18 mouse cellular contexts compared by ENCODE assay signal in the genomic region with DNA sequence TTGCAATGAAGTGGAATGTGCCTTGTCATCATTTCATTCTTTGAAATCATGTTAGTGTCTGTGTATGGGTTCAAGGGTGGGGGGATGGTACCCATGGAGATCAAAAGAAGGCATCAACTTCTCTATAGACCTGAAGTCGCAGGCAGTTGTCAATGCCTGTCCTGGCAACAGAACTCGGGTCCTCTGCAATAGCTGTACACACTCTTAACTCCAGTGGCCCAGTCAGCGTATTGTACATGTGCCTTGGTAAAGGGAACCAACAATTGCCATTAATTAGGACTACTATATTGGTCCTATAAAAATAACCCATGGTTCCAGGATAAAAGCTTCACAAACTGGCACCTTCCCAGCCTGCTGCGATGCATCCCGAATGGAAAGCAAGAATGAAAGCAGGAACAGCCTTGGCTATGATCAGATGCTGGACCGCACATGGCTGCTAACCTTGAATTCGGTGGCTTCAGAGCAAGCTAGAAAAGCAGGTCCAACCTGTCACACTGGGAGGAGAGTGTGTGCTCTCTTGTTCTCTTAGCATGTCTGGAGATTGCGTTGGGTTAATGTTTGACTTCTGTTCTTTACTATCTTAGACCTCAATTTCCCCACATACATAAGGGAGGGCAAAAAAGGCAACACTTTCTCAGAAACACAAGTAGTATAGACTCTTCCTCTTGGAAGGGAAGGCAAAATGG.
DNase-seq lines count a peak whose midpoint lies in the region; ATAC-seq lines count a peak whose summit lies in the region.
"Had no signal": no experiment of that assay in that cellular context is flagged by ENCODE, and none has a peak within 500 bp of the region (broad histone marks: within the 10 kb centered on the region; RNA-seq: fewer than 3 reads in every experiment).

No protein-coding gene starts in this region.

- no peaks in the 10 kb centered on the region for H3K36me3 ChIP-seq in kidney, embryonic 14.5 days (ENCODE audit: control insufficient read depth, insufficient read depth, low read length)
- H3K36me3 ChIP-seq in hindbrain, embryonic 12.5 days: no peaks in the 10 kb centered on the region
- H3K36me3 ChIP-seq: forebrain, embryonic 15.5 days; neural tube, embryonic 12.5 days had no signal

- DNase-seq in kidney, postnatal 25 days: peak; percentile 4 to 49
- DNase-seq in urinary bladder, postnatal 36 days (ENCODE audit: low spot score in 2 of 2): peak; percentile 17 to 26
- no peak for DNase-seq in urinary bladder, adult 18-20 months (ENCODE audit: low spot score in 2 of 2)
- peak; percentile 78 for DNase-seq in large intestine, adult 2 months (ENCODE audit: low read depth, low spot score)
- DNase-seq in yolk sac, embryonic 10.5 days (ENCODE audit: low spot score): peak; percentile 5
- DNase-seq in adrenal gland, adult 18-20 months (ENCODE audit: low spot score in 2 of 2): no peak
- DNase-seq: adrenal gland, adult 8-10 months; cerebellum, adult 9-10 months; gastrocnemius, postnatal 10 days; heart, postnatal 4 days; kidney, adult 11 months had no signal

- WGBS in kidney, embryonic 14.5 days: 84% methylated on average over 8 of the region's 8 CpGs
- 33% methylated on average over 8 of the region's 8 CpGs for WGBS in large intestine, adult 2 months
- WGBS in hindbrain, embryonic 12.5 days: 92% methylated on average over 8 of the region's 8 CpGs

- peaks cover 3% of the 10 kb centered on the region; the same call in 1 of the 2 replicates for H3K4me1 ChIP-seq in kidney, embryonic 14.5 days (ENCODE audit: control insufficient read depth, insufficient read depth, low read length)
- H3K4me1 ChIP-seq in hindbrain, embryonic 12.5 days: peaks cover 16% of the 10 kb centered on the region

- no peaks in the 10 kb centered on the region for H3K9me3 ChIP-seq in kidney, embryonic 14.5 days (ENCODE audit: control insufficient read depth, low read length)
- H3K9me3 ChIP-seq in hindbrain, embryonic 12.5 days (replicated peaks): 0 out of 2 replicates have a peak, but pooled peaks cover 4% of the 10 kb centered on the region

- no peak for ATAC-seq in kidney, embryonic 14.5 days (ENCODE audit: low FRiP score, low TSS enrichment)
- ATAC-seq in hindbrain, embryonic 12.5 days (ENCODE audit: low FRiP score): no peak
- ATAC-seq: forebrain, embryonic 15.5 days had no signal

- H3K27me3 ChIP-seq in kidney, embryonic 14.5 days (ENCODE audit: control insufficient read depth, insufficient read depth, low read length): no peaks in the 10 kb centered on the region
- H3K27me3 ChIP-seq in hindbrain, embryonic 12.5 days: no peaks in the 10 kb centered on the region
- H3K27me3 ChIP-seq: forebrain, embryonic 15.5 days; neural tube, embryonic 12.5 days had no signal

- no peak overlapping the region for H3K9ac ChIP-seq in kidney, embryonic 14.5 days (ENCODE audit: low read depth, low read length)
- H3K9ac ChIP-seq in hindbrain, embryonic 12.5 days: no peak overlapping the region
- H3K9ac ChIP-seq: forebrain, embryonic 15.5 days; liver, embryonic 14.5 days; neural tube, embryonic 12.5 days had no signal

- no peak overlapping the region for H3K4me2 ChIP-seq in kidney, embryonic 14.5 days (replicated peaks; ENCODE audit: low read depth, low read length)
- no peak overlapping the region for H3K4me2 ChIP-seq in hindbrain, embryonic 12.5 days (replicated peaks)
- H3K4me2 ChIP-seq: forebrain, embryonic 15.5 days; heart, embryonic 11.5 days; neural tube, embryonic 12.5 days had no signal

- H3K4me3 ChIP-seq in kidney, embryonic 14.5 days (ENCODE audit: low read length): no peak overlapping the region
- H3K4me3 ChIP-seq in hindbrain, embryonic 12.5 days: no peak overlapping the region
- H3K4me3 ChIP-seq: forebrain, embryonic 15.5 days; left cerebral cortex, adult 2 months; neural tube, embryonic 12.5 days had no signal

- H3K27ac ChIP-seq in kidney, embryonic 14.5 days (ENCODE audit: low read depth, low read length): no peak overlapping the region
- H3K27ac ChIP-seq in hindbrain, embryonic 12.5 days: no peak overlapping the region
- H3K27ac ChIP-seq: forebrain, embryonic 15.5 days; left cerebral cortex, adult 2 months; liver, embryonic 14.5 days; neural tube, embryonic 12.5 days had no signal

Comparison
In these comparisons a context has a peak if more than half of its experiments do, and no peak if none do; other contexts are left out.
1. DNase-seq: peak in kidney, postnatal 25 days (2 of 2), urinary bladder, postnatal 36 days (2 of 2), large intestine, adult 2 months (single experiment) and yolk sac, embryonic 10.5 days (single experiment); none in urinary bladder, adult 18-20 months (0 of 2) and adrenal gland, adult 18-20 months (0 of 2).